Mouse (Mus musculus): ENCODE data around the gene Atg9b. TPM values are rescaled to one million over a fixed set of nuclear protein-coding genes. Genes with fewer than 3 reads are reported as not detected.

Atg9b gene
- 2.3 and 2.9 TPM in 2 replicates for polyA plus RNA-seq (2015; fragmentation: Nextera tagmentation; extraction: Ambion mirVana)

DNA sequence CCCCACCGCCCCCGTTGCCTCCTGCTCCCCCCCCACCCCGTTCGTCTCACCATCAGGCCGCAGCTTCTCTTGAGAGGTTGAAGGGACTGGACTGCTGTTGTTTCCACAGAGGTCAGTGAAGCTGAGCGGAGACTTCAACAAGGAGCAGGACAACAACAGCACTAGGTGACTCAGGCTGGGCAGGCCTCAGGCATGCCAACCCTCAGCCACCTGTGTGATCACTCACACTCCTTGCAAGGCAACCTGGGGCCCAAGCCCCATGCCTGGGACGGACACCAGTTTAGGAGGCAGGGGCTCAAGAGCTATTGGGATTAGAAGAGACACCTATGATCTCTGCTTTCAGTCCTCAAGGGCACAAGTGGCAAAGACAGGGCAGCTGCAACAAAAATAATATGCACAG, at the start of gene Atg9b:
Gene Atg9b, minus strand, starts transcription at position 280 of the 400 bp plus-strand sequence.
- no peak within 1 kb of the TSS for H3K27ac ChIP-seq
- H3K4me3 ChIP-seq: no peak within 1 kb of the TSS
- H3K9ac ChIP-seq: no peak within 1 kb of the TSS
- H3K4me2 ChIP-seq: no peak within 1 kb of the TSS
- ATAC-seq (replicated peaks): no peak
- peaks cover 33% of the 10 kb centered on the region for H3K27me3 ChIP-seq (replicated peaks)
- H3K36me3 ChIP-seq (replicated peaks): no peaks in the 10 kb centered on the region
- WGBS: 84% methylated on average over 7 of the region's 7 CpGs
- H3K9me3 ChIP-seq: no peaks in the 10 kb centered on the region
- peaks cover 34% of the 10 kb centered on the region for H3K4me1 ChIP-seq

- Histone ChIP-seq H3K4me3 (no peak overlapping the region), H3K27ac (no peak overlapping the region), H3K9me3 (no peaks in the 10 kb centered on the region), H3K4me1 (peaks cover 20% of the 10 kb centered on the region), H3K27me3 (replicated peaks) (no peaks in the 10 kb centered on the region), H3K36me3 (replicated peaks) (0 out of 2 replicates have a peak, but pooled peaks cover 3% of the 10 kb centered on the region), H3K4me2 (no peak overlapping the region), H3K9ac (no peak overlapping the region)
- WGBS: 91% methylated on average over 8 of the region's 8 CpGs
- ATAC-seq (replicated peaks): no peak
These were observed 49.2 kb upstream of the Atg9b start for GRCm38 (mm10) chr5:24441187-24441586.

GRCm38 (mm10) chr5:24433993-24434392, 42.0 kb upstream of the Atg9b start:
- no peak for ATAC-seq (replicated peaks)
- Histone ChIP-seq H3K27ac (no peak overlapping the region), H3K9me3 (no peaks in the 10 kb centered on the region), H3K4me3 (no peak overlapping the region), H3K27me3 (replicated peaks) (no peaks in the 10 kb centered on the region), H3K4me2 (no peak overlapping the region), H3K9ac (no peak overlapping the region), H3K36me3 (replicated peaks) (0 out of 2 replicates have a peak, but pooled peaks cover 12% of the 10 kb centered on the region), H3K4me1 (no peaks in the 10 kb centered on the region)
- 89% methylated on average over 8 of the region's 8 CpGs for WGBS

GRCm38 (mm10) chr5:24428596-24428995, 36.7 kb upstream of the Atg9b start:
- H3K27ac ChIP-seq: no peak overlapping the region
- H3K4me3 ChIP-seq: no peak overlapping the region

DNA sequence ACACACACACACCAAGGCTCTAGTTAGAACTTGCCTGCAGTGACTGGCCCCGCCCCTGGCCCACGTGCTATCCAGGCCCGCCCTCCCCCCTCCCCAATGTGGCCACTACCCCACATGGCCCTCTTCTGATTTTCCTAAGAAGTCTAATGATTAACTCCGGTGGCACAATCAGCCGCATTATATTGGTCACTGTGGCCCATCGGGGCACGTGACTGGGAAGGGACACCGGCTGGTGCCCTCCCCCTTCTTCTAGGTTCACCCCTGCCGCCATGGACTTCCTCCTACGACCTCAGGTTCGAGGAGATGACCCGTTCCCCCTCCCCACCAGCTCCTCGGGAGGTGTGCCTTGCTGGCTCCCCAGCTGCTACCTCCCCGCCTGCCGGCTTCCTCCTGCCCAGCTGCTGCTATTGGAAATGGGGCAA, 36.0 kb upstream of the Atg9b start:
- H3K4me2 ChIP-seq: peak overlapping the region; percentile 25; the same call in 1 of the 2 replicates
- H3K27me3 ChIP-seq (replicated peaks): peaks cover 7% of the 10 kb centered on the region; the same call in 1 of the 2 replicates
- H3K9ac ChIP-seq: no peak overlapping the region
- WGBS: 9% methylated on average over 15 of the region's 15 CpGs
- peaks cover 46% of the 10 kb centered on the region for H3K4me1 ChIP-seq
- H3K27ac ChIP-seq: no peak overlapping the region
- no peaks in the 10 kb centered on the region for H3K9me3 ChIP-seq
- H3K36me3 ChIP-seq (replicated peaks): 0 out of 2 replicates have a peak, but pooled peaks cover 8% of the 10 kb centered on the region
- no peak overlapping the region for H3K4me3 ChIP-seq
- no peak for ATAC-seq (replicated peaks)

More at GRCm38 (mm10) chr5:24428596-24428995, 36.7 kb upstream of the Atg9b start:
- Histone ChIP-seq H3K27me3 (replicated peaks) (peaks cover 7% of the 10 kb centered on the region; the same call in 1 of the 2 replicates), H3K9me3 (no peaks in the 10 kb centered on the region), H3K9ac (no peak overlapping the region), H3K4me1 (peaks cover 46% of the 10 kb centered on the region), H3K4me2 (0 out of 2 replicates have a peak overlapping the region, but pooled peaks have one; percentile 25), H3K36me3 (replicated peaks) (0 out of 2 replicates have a peak, but pooled peaks cover 8% of the 10 kb centered on the region)
- ATAC-seq (replicated peaks): no peak
- WGBS: 18% methylated on average over 9 of the region's 9 CpGs

- Histone ChIP-seq H3K36me3 (replicated peaks) (0 out of 2 replicates have a peak, but pooled peaks cover 3% of the 10 kb centered on the region), H3K9me3 (no peaks in the 10 kb centered on the region), H3K27ac (no peak overlapping the region), H3K4me1 (peaks cover 54% of the 10 kb centered on the region), H3K9ac (no peak overlapping the region), H3K4me2 (no peak overlapping the region), H3K27me3 (replicated peaks) (peaks cover 7% of the 10 kb centered on the region; the same call in 1 of the 2 replicates), H3K4me3 (no peak overlapping the region)
- 17% methylated on average over 12 of the region's 12 CpGs for WGBS
- ATAC-seq (replicated peaks): no peak
These were observed 35.3 kb upstream of the Atg9b start for GRCm38 (mm10) chr5:24427285-24427633.

GRCm38 (mm10) chr5:24426556-24427284, 34.8 kb upstream of the Atg9b start:
- H3K9me3 ChIP-seq: no peaks in the 10 kb centered on the region
- no peak for ATAC-seq (replicated peaks)
- peaks cover 3% of the 10 kb centered on the region; the same call in 1 of the 2 replicates for H3K36me3 ChIP-seq (replicated peaks)
- H3K9ac ChIP-seq: no peak overlapping the region
- H3K27ac ChIP-seq: no peak overlapping the region
- H3K4me1 ChIP-seq: peaks cover 59% of the 10 kb centered on the region
- peak overlapping the region; percentile 91 for H3K4me2 ChIP-seq
- 8% methylated on average over 9 of the region's 9 CpGs for WGBS
- peaks cover 7% of the 10 kb centered on the region; the same call in 1 of the 2 replicates for H3K27me3 ChIP-seq (replicated peaks)
- peak overlapping the region; percentile 64 for H3K4me3 ChIP-seq

GRCm38 (mm10) chr5:24426037-24426432, 34.1 kb upstream of the Atg9b start:
- peak overlapping the region; percentile 91 for H3K4me2 ChIP-seq
- H3K9ac ChIP-seq: peak overlapping the region; percentile 43; the same call in 1 of the 2 replicates
- H3K4me3 ChIP-seq: peak overlapping the region; percentile 64
- H3K4me1 ChIP-seq: peaks cover 60% of the 10 kb centered on the region
- ATAC-seq (replicated peaks): no peak
- no peak overlapping the region for H3K27ac ChIP-seq
- WGBS: 1% methylated on average over 10 of the region's 10 CpGs
- no peaks in the 10 kb centered on the region for H3K9me3 ChIP-seq
- H3K27me3 ChIP-seq (replicated peaks): peaks cover 7% of the 10 kb centered on the region; the same call in 1 of the 2 replicates
- peaks cover 2% of the 10 kb centered on the region; the same call in 1 of the 2 replicates for H3K36me3 ChIP-seq (replicated peaks)

DNA sequence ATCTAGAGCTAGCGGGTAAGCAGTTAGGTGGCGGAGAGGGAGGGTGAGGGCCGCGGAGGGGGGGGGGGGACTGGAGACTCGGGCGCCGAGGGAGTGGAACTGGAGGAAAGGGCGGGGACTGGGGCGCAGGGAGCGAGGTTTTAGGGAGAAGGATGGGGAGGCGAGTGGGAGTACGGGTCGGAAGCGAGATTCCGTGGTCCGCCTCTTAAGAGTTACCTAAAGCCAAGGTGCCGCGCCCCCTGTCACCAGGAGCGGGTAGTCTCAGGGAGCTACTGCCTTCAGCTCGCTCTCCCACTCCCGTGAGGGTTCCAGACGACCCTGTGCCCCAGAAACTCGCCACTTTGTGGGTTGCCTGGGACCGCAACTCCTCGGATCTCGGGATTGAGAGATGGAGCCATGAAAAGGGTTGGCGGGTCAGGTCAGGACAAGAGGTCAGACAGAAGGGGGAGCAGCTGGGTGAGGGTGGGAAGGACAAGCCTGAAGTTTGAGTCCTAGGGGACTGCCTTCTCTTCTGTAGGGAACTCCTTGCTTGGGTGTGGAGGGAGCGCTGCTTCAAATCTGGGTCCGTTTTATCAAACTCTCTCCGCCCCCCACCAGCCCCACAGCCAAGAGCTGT, 33.6 kb upstream of the Atg9b start:
- peak overlapping the region; percentile 91 for H3K4me2 ChIP-seq
- H3K4me1 ChIP-seq: peaks cover 60% of the 10 kb centered on the region
- WGBS: under 1% methylated on average over 29 of the region's 30 CpGs
- H3K9me3 ChIP-seq: no peaks in the 10 kb centered on the region
- no peaks in the 10 kb centered on the region; the same call in 1 of the 2 replicates for H3K36me3 ChIP-seq (replicated peaks)
- H3K27me3 ChIP-seq (replicated peaks): peaks cover 7% of the 10 kb centered on the region; the same call in 1 of the 2 replicates
- peak overlapping the region; percentile 64 for H3K4me3 ChIP-seq
- no peak for ATAC-seq (replicated peaks)
- H3K27ac ChIP-seq: 0 out of 2 replicates have a peak overlapping the region, but pooled peaks have one; percentile 34
- peak overlapping the region; percentile 43 for H3K9ac ChIP-seq

- peaks cover 60% of the 10 kb centered on the region for H3K4me1 ChIP-seq
- peaks cover 7% of the 10 kb centered on the region; the same call in 1 of the 2 replicates for H3K27me3 ChIP-seq (replicated peaks)
- H3K36me3 ChIP-seq (replicated peaks): no peaks in the 10 kb centered on the region; the same call in 1 of the 2 replicates
- no peak for ATAC-seq (replicated peaks)
- H3K4me3 ChIP-seq: peak overlapping the region; percentile 64
- H3K9ac ChIP-seq: peak overlapping the region; percentile 43
- under 1% methylated on average over 57 of the region's 60 CpGs for WGBS
- H3K27ac ChIP-seq: peak overlapping the region; percentile 88
- no peaks in the 10 kb centered on the region for H3K9me3 ChIP-seq
- H3K4me2 ChIP-seq: peak overlapping the region; percentile 91
These were observed 33.0 kb upstream of the Atg9b start for GRCm38 (mm10) chr5:24424861-24425411.

DNA sequence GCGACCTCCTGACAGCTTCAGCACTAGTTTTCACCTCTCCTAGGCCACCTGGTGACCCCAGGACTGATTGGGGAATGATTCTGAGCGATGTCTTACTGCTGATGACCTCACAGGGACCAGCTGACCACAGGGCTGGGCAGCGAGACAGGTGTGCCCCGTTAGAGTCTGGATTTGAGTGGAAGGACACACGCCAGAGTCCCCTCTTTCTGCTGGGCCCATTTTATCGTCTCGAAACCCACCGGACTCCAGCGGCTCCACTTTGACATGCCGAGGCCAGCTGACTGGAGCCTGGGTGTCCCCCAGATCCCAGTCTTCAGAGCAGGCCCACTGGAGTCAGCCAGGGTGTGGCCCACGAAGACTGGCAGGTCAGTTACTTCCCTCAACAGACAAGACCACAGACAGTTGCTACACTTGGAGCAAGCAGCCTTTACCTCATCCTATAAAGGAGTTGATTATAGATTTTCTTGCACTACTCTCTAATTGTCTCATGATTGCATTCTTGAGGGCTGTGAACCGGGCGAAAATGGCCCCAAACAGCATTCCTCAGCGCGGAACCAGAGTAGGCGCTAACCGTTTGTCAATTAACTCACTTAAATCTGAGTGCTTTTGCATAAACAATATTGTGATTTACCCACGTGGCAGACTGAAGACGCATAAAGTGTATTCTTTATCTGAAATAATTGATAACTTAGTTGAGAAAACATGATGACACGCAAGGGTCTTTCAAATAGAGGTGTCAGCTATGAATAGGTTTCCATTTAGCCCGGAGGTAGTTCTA, 32.2 kb upstream of the Atg9b start:
- Histone ChIP-seq H3K27me3 (replicated peaks) (peaks cover 7% of the 10 kb centered on the region; the same call in 1 of the 2 replicates), H3K36me3 (replicated peaks) (no peaks in the 10 kb centered on the region; the same call in 1 of the 2 replicates), H3K4me1 (peaks cover 60% of the 10 kb centered on the region), H3K9ac (peak overlapping the region; percentile 65), H3K9me3 (no peaks in the 10 kb centered on the region), H3K27ac (peak overlapping the region; percentile 88), H3K4me2 (peak overlapping the region; percentile 91), H3K4me3 (peak overlapping the region; percentile 64)
- ATAC-seq (replicated peaks): peak; percentile 3; the same call in 1 of the 2 replicates
- 15% methylated on average over 21 of the region's 21 CpGs for WGBS
